Mouse (Mus musculus) brain, embryonic 14.5 days (tissue): Measurements from ENCODE around the gene Frzb. TPM values are rescaled to one million over a fixed set of nuclear protein-coding genes. Genes with fewer than 3 reads are reported as not detected.

Experiments
- DNase-seq: peaks from one replicate; pipeline ENCODE4 v3.0.0-alpha.2; 2011; ENCODE audit warnings: low read depth
- CTCF ChIP-seq: fragments of 200-500 bp; IDR thresholded peaks from 2 replicates; pipeline ENCODE4 v1.5.1; 2012; ENCODE audit warnings: inconsistent platforms, mild to moderate bottlenecking, moderate library complexity, borderline replicate concordance; ENCODE audit not compliant: insufficient read depth, insufficient read length; ENCODE audit errors: extremely low read depth
- POLR2A ChIP-seq: fragments of 200-500 bp; IDR thresholded peaks from 2 replicates; pipeline ENCODE4 v1.6.1; 2012; ENCODE audit warnings: mild to moderate bottlenecking, inconsistent platforms, borderline replicate concordance; ENCODE audit not compliant: poor library complexity, insufficient read depth, insufficient read length, severe bottlenecking; ENCODE audit errors: extremely low read depth
- polyA plus RNA-seq: library from polyadenylated mRNA; depleted of rRNA; stranded (reverse); fragments of >200 nt; gene quantifications from 2 replicates; pipeline ENCODE4 v1.2.3, GENCODE M21; 2012

Gene Frzb
- polyA plus RNA-seq, 1 experiment: 5.1 TPM

- TF ChIP-seq POLR2A (no peak), CTCF (no peak)
- DNase-seq: peak; percentile 23
Observed at GRCm38 (mm10) chr2:80445491-80445890, 1.9 kb downstream of the Frzb start.

DNA sequence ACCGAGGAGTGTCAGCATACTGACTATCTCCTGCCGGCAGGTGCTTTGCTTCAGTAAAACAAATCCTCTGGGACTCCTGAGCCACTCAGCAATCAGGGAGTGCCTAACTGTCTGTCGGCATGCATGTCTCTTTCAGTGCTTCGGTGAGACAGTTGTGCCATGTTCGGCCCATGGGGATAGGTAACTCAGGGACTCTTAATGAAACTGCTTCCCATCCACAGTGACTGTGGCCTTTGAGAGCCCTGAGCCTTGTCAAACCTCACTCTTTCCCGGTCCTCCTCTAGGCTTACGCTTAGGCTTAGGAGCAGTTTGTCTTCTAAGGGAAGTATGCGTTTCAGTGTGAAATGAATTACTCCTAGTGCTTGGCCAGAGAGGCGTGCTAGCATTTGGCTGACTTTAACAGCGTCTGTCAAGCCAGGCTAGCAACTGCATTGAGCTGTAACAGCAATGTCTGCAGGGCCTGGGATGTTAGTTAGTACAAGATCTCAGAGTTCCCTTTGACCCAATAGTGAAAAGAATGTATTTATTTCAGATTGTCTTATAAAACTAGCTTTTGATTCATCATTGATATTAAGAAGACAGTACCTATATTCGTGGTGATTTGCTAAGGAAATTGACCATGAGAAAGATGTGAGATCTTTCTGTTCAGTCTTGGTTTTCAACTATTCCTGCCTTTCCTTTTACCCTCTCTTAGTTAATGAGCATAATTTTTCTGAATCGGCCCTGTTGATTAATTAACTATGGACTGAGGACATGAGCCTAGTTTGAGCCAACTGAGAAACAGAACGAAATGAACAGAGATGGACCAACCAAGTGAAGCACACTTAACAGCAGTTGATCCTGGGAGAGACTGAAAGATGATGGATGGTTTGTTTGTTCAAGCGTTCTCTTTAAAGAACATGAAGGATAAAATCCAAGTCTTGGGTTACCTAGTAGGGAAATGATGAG, 2.7 kb downstream of the Frzb start:
- no peak for TF ChIP-seq CTCF
- no peak for TF ChIP-seq POLR2A
- peak; percentile 22 for DNase-seq

GRCm38 (mm10) chr2:80443962-80444361, 3.5 kb downstream of the Frzb start:
- no peak for DNase-seq
- TF ChIP-seq CTCF (peak; percentile 29; the same call in 1 of the 2 replicates), POLR2A (no peak)

GRCm38 (mm10) chr2:80441386-80441785, 6.0 kb downstream of the Frzb start:
- no peak for TF ChIP-seq POLR2A
- DNase-seq: no peak

- DNase-seq: peak; percentile 93
- TF ChIP-seq POLR2A (no peak), CTCF (no peak)
Observed at GRCm38 (mm10) chr2:80438854-80439253, 8.6 kb downstream of the Frzb start.

- no peak for TF ChIP-seq CTCF
- no peak for TF ChIP-seq POLR2A
- DNase-seq: peak; percentile 36
Observed at GRCm38 (mm10) chr2:80437401-80437800, 10.0 kb downstream of the Frzb start.

GRCm38 (mm10) chr2:80434783-80435572, 12.4 kb downstream of the Frzb start:
- no peak for DNase-seq
- TF ChIP-seq CTCF (no peak), POLR2A (no peak)

DNA sequence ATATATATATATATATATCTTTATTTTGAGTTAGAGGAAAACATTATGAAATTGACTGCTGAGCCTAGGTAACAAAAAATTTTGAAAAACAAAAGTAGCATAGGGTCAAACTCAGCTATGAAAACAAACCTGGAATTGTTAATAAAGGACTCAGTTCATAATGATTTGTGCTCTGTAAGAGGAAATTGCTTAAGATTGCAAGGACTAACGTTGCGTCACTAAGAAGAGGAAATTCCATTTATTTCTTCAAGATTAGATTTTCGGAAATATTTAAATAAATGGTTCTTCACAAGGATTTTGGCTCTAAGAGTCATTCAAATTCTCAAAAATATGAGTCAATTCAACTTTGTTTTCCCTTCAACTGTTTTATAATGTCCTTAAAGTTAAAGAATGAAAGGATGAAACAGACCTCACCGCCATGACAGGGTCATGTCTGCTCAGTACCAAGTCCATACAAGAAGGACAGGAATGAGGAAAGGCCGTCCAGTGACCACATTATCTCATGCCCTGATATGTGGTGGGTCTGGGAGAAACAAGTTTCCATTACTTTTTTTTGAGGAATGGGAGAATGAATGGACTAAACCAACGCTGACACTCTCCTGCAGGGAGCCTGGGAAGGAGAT, 14.1 kb downstream of the Frzb start:
- TF ChIP-seq POLR2A: no peak
- no peak for TF ChIP-seq CTCF

DNA sequence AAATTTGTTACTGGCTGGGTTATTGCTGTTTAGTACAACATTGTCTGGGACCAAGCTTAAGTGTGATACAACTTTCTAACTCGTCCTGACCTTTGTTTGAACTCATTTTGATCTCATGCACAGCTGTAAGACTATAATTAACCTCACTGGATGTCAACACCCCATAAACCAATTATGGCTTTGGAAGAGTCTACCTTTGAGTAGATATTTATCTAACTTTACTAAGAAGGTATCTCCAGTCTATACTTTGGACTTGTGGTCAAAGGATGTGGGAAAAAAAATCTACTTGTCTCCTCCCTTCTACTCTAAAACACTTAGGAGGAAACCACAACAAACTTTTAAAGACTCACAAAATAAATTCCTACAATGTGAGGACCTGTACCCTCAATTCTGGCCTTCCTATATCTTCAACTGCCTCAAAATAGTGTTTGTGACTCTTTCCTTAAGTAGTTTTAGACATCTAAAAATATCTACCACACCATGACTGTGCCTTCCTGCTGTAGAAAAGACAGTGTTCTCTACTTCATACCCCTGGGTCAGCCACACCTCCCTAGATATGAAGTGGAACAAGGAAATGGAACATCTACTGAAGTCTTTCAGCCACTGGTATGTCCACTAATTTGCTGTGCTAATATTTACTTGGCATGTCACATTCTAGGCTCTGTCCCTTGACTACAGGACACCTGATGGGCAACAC, 16.9 kb downstream of the Frzb start:
- DNase-seq: no peak
- TF ChIP-seq CTCF: no peak

More for the DNA sequence above, 14.1 kb downstream of the Frzb start:
- DNase-seq: no peak

- no peak for DNase-seq
- TF ChIP-seq POLR2A (no peak), CTCF (no peak)
Observed at GRCm38 (mm10) chr2:80423116-80423515, 24.3 kb downstream of the Frzb start.

- no peak for DNase-seq
- no peak for TF ChIP-seq CTCF
- no peak for TF ChIP-seq POLR2A
Observed at GRCm38 (mm10) chr2:80421990-80422389, 25.4 kb downstream of the Frzb start.

DNA sequence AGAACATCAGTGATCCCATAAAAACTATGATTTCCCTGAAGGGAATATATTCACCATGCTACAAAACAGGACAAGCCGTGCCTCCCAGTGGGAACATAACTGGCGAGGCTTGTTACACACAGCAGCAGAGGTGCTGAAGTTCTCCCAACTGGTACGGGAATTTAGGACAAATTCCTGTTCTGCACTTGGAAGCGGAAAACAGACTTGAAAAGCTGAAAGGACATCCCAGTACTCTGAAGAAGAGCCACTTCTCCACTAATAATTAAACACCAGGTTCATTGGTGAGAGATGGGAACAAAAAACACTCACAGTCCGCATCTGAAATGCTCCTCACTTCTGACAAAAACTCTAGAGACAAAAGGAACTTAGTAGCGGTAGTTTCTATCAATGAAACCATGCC, 31.1 kb downstream of the Frzb start:
- no peak for TF ChIP-seq CTCF
- no peak for TF ChIP-seq POLR2A
- no peak for DNase-seq

- TF ChIP-seq CTCF (no peak), POLR2A (no peak)
Observed at GRCm38 (mm10) chr2:80414387-80414786, 33.0 kb downstream of the Frzb start.

DNA sequence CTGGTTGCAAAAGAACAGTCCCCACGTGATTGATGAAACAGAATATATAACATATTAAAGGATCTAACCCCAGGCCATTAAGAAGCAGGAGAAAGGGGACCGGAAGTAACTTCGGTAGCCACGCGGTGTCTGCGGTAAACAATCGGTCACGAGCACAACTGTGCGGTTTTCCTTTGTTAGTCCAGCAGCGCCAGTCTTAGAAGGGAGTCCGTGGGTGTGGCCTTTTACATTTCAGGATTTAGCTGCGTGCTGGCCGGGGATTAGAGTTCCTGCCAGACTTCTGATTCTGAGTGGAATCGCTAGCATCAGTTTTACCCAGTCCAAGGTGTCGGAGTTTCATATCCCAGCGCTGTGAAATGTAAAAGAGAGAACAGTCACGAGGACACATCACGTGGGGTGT, 34.3 kb downstream of the Frzb start:
- TF ChIP-seq POLR2A: no peak
- no peak for TF ChIP-seq CTCF
- peak; percentile 33 for DNase-seq

More at GRCm38 (mm10) chr2:80414387-80414786, 33.0 kb downstream of the Frzb start:
- no peak for DNase-seq
